12 mouse cellular contexts compared by ENCODE assay signal in genomic region chr6:54704847-54705246, GRCm38 (mm10). TPM values are rescaled to one million over a fixed set of nuclear protein-coding genes. Genes with fewer than 3 reads are reported as not detected.
A peak's percentile ranks its signal among the peaks of the same experiment; 100 is the strongest.
DNase-seq lines count a peak whose midpoint lies in the region; ATAC-seq and TF ChIP-seq lines count a peak whose summit lies in the region.
"Had no signal": no experiment of that assay in that cellular context is flagged by ENCODE, and none has a peak within 500 bp of the region (broad histone marks: within the 10 kb centered on the region; RNA-seq: fewer than 3 reads in every experiment).

No protein-coding gene starts in this region.

- H3K4me2 ChIP-seq in neural tube, embryonic 13.5 days, result no peak overlapping the region
- H3K4me2 ChIP-seq in midbrain, postnatal 0 days (ENCODE audit: low read depth, low read length, poor library complexity, severe bottlenecking), result no peak overlapping the region

- TF ChIP-seq CTCF in midbrain, postnatal 0 days (IDR thresholded peaks at IDR 0.05), result no peak

- H3K36me3 ChIP-seq in heart, embryonic 10.5 days, result no peaks in the 10 kb centered on the region
- H3K36me3 ChIP-seq in neural tube, embryonic 13.5 days, result no peaks in the 10 kb centered on the region
- H3K36me3 ChIP-seq in midbrain, embryonic 10.5 days, result no peaks in the 10 kb centered on the region
- H3K36me3 ChIP-seq in midbrain, postnatal 0 days (ENCODE audit: insufficient read depth, low read length), result no peaks in the 10 kb centered on the region; the same call in 1 of the 2 replicates
- H3K36me3 ChIP-seq: embryonic facial prominence, embryonic 15.5 days had no signal

- no peak overlapping the region for H3K27ac ChIP-seq in heart, embryonic 10.5 days
- H3K27ac ChIP-seq in neural tube, embryonic 13.5 days (replicated peaks), result peak overlapping the region; percentile 75; the same call in 1 of the 2 replicates
- H3K27ac ChIP-seq in midbrain, embryonic 10.5 days (replicated peaks), result peak overlapping the region; percentile 77
- H3K27ac ChIP-seq in midbrain, postnatal 0 days (ENCODE audit: low read depth, low read length), result 0 out of 2 replicates have a peak overlapping the region, but pooled peaks have one; percentile 44
- H3K27ac ChIP-seq: embryonic facial prominence, embryonic 15.5 days had no signal

- no peak overlapping the region for H3K9ac ChIP-seq in neural tube, embryonic 13.5 days
- no peak overlapping the region for H3K9ac ChIP-seq in midbrain, postnatal 0 days (replicated peaks; ENCODE audit: low read length, poor library complexity, severe bottlenecking)
- H3K9ac ChIP-seq: embryonic facial prominence, embryonic 15.5 days; hindbrain, embryonic 15.5 days had no signal

- intact Hi-C loops in heart, postnatal 10 days (cut with DNase I), result loop anchor here (2.0 to 5.0 kb wide), 5 partner anchors 112 to 462 kb away; partner anchors contain the start of genes Ggct and Znrf2

- peaks cover 52% of the 10 kb centered on the region for H3K27me3 ChIP-seq in heart, embryonic 10.5 days (ENCODE audit: insufficient read depth, poor library complexity, severe bottlenecking)
- H3K27me3 ChIP-seq in neural tube, embryonic 13.5 days, result peaks cover 10% of the 10 kb centered on the region
- peaks cover 31% of the 10 kb centered on the region for H3K27me3 ChIP-seq in midbrain, embryonic 10.5 days (ENCODE audit: low read depth, poor library complexity, severe bottlenecking)
- H3K27me3 ChIP-seq in midbrain, postnatal 0 days (ENCODE audit: insufficient read depth, low read length), result no peaks in the 10 kb centered on the region
- H3K27me3 ChIP-seq: hindbrain, embryonic 15.5 days; Patski had no signal

- WGBS in heart, embryonic 10.5 days, result 30% methylated on average over 5 of the region's 5 CpGs
- 33% methylated on average over 5 of the region's 5 CpGs for WGBS in neural tube, embryonic 13.5 days
- WGBS in midbrain, embryonic 10.5 days, result 18% methylated on average over 5 of the region's 5 CpGs
- WGBS in midbrain, postnatal 0 days, result 16% methylated on average over 5 of the region's 5 CpGs

- 0 out of 2 replicates have a peak, but pooled peaks have one; percentile 5 for ATAC-seq in neural tube, embryonic 13.5 days (ENCODE audit: low read depth)
- ATAC-seq in midbrain, postnatal 0 days (ENCODE audit: low FRiP score), result 0 out of 2 replicates have a peak, but pooled peaks have one; percentile 17

- no peak overlapping the region for H3K4me3 ChIP-seq in heart, embryonic 10.5 days
- H3K4me3 ChIP-seq in neural tube, embryonic 13.5 days, result no peak overlapping the region
- peak overlapping the region; percentile 33; the same call in 1 of the 2 replicates for H3K4me3 ChIP-seq in midbrain, embryonic 10.5 days
- no peak overlapping the region for H3K4me3 ChIP-seq in midbrain, postnatal 0 days (ENCODE audit: low read depth, low read length)

- H3K9me3 ChIP-seq in heart, embryonic 10.5 days, result no peaks in the 10 kb centered on the region
- no peaks in the 10 kb centered on the region for H3K9me3 ChIP-seq in neural tube, embryonic 13.5 days
- H3K9me3 ChIP-seq in midbrain, embryonic 10.5 days (replicated peaks), result peaks cover under 1% of the 10 kb centered on the region; the same call in 1 of the 2 replicates
- no peaks in the 10 kb centered on the region for H3K9me3 ChIP-seq in midbrain, postnatal 0 days (ENCODE audit: low read length)
- H3K9me3 ChIP-seq: embryonic facial prominence, embryonic 15.5 days had no signal

- H3K4me1 ChIP-seq in heart, embryonic 10.5 days, result peaks cover 18% of the 10 kb centered on the region
- H3K4me1 ChIP-seq in neural tube, embryonic 13.5 days (replicated peaks), result peaks cover 44% of the 10 kb centered on the region
- peaks cover 34% of the 10 kb centered on the region for H3K4me1 ChIP-seq in midbrain, embryonic 10.5 days
- no peaks in the 10 kb centered on the region for H3K4me1 ChIP-seq in midbrain, postnatal 0 days (ENCODE audit: insufficient read depth, low read length)

- peak; percentile 47 for DNase-seq in heart, embryonic 10.5 days (ENCODE audit: low spot score)
- DNase-seq in heart, postnatal 10 days, result no peak
- no peak for DNase-seq in neural tube, embryonic 10.5 days (ENCODE audit: extremely low spot score, low spot score)
- peak; percentile 19 for DNase-seq in midbrain, embryonic 10.5 days (ENCODE audit: low spot score)
- no peak for DNase-seq in midbrain, postnatal 0 days (ENCODE audit: low spot score)
- no peak for DNase-seq in left cerebral cortex, adult 11 months (ENCODE audit: low spot score)
- no peak for DNase-seq in spleen, adult 12 weeks (ENCODE audit: low spot score)
- DNase-seq: gastrocnemius, postnatal 36 days had no signal

RNA-seq across cellular contexts. Expression of gene Mturn, which starts 23.4 kb away (rescaled TPM):
- 3.4 and 3.9 TPM in 2 replicates for polyA plus RNA-seq in heart, embryonic 10.5 days (2016; fragmentation: Nextera tagmentation; extraction: Ambion mirVana)
- total RNA-seq in heart, postnatal 10 days (2021), result 10 to 100 TPM; 12.1 to 12.7 TPM
- 60.5 and 63.4 TPM in 2 replicates for polyA plus RNA-seq in neural tube, embryonic 13.5 days (2015; fragmentation: Nextera tagmentation; extraction: Ambion mirVana)
- 14.9 and 28.9 TPM in 2 replicates for polyA plus RNA-seq in midbrain, embryonic 10.5 days (2016; fragmentation: Nextera tagmentation; extraction: Ambion mirVana)
- total RNA-seq in midbrain, postnatal 0 days (2014; rRNA removed), result 163 and 213 TPM in 2 replicates
- 92.8 and 93.2 TPM in 2 replicates for polyA plus RNA-seq in midbrain, postnatal 0 days (2015; fragmentation: Nextera tagmentation; extraction: Ambion mirVana)

Comparison
In these comparisons a context has a peak if more than half of its experiments do, and no peak if none do; other contexts are left out.
1. DNase-seq: peak in heart, embryonic 10.5 days (single experiment) and midbrain, embryonic 10.5 days (single experiment); none in heart, postnatal 10 days (0 of 2), neural tube, embryonic 10.5 days (single experiment), midbrain, postnatal 0 days (single experiment), left cerebral cortex, adult 11 months (single experiment) and spleen, adult 12 weeks (single experiment).